Mouse (Mus musculus) heart, postnatal 10 days (tissue): Measurements from ENCODE around the gene Acap2. TPM values are rescaled to one million over a fixed set of nuclear protein-coding genes. Genes with fewer than 3 reads are reported as not detected.

Source experiments
- DNase-seq, 2 experiments: peaks; one replicate each; pipeline ENCODE4 v3.0.0; 2021
- intact Hi-C: fragments of 180-260 bp; cut with DNase I; formaldehyde crosslinking; loops from one replicate; pipeline ENCODE4 v1.15.1; 2025
- total RNA-seq, 2 experiments: library from RNA; stranded (reverse); gene quantifications; 2 replicates each; pipeline ENCODE4 v1.2.3; 2021

Gene Acap2
- total RNA-seq, 2 experiments from 2014 or later, result 31.5 to 34.7 TPM

GRCm38 (mm10) chr16:31209911-31210310 is 8.9 kb upstream of the Acap2 start:
- no peak for DNase-seq
- intact Hi-C loops, result no loop called here

DNA sequence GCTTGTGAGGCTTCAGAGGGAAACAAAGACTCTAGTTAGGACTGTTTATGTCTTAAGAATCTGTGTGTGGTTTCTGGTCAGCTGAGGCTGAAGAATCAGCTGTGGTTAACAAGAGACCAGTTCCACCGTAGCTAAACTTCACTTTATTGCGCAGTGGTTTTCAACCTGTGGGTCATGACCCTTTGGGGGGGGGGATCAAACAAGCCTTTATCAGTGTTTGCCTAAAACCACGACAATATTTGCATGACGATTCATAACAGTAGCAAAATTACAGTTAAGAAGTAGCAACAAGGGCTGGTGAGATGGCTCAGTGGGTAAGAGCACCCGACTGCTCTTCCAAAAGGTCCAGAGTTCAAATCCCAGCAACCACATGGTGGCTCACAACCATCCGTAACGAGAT is 4.7 kb upstream of the Acap2 start:
- intact Hi-C loops, result no loop called here
- DNase-seq, result no peak

GRCm38 (mm10) chr16:31205187-31205586 is 4.1 kb upstream of the Acap2 start:
- intact Hi-C loops, result no loop called here
- DNase-seq, result no peak

GRCm38 (mm10) chr16:31204216-31204615 is 3.2 kb upstream of the Acap2 start:
- intact Hi-C loops, result no loop called here
- no peak for DNase-seq

DNA sequence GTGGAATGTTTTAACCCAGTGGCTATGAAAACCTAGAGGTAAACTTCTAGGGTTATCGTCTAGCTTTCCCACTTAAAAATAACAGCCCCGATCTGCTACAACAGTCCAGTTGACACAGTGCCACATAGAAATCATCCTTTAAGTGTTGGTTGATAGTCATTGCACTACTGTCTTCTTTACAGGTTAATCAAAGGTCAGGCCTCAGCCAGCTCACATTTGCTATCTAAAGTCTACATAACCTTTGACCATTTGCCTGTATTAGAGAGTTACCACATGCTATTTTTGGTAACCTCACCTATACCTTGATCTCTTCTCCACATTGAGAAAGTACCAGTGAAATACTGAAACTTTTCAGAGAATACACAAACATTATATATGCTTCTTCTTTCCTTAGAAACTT is 659 bp upstream of the Acap2 start:
- intact Hi-C loops, result loop anchor here (2.0 kb wide), 2 partner anchors 71 to 143 kb away; no protein-coding TSS in a partner anchor

GRCm38 (mm10) chr16:31199926-31200789 is 887 bp downstream of the Acap2 start:
- intact Hi-C loops, result loop anchor here (2.0 kb wide), 2 partner anchors 73 to 145 kb away; no protein-coding TSS in a partner anchor
- DNase-seq, result peak; percentile 76

More for the DNA sequence above, 659 bp upstream of the Acap2 start:
- DNase-seq, result no peak

- DNase-seq, result peak; percentile 55 to 68
- intact Hi-C loops, result no loop called here
Measured at GRCm38 (mm10) chr16:31199591-31199925, 1.5 kb downstream of the Acap2 start.

DNA sequence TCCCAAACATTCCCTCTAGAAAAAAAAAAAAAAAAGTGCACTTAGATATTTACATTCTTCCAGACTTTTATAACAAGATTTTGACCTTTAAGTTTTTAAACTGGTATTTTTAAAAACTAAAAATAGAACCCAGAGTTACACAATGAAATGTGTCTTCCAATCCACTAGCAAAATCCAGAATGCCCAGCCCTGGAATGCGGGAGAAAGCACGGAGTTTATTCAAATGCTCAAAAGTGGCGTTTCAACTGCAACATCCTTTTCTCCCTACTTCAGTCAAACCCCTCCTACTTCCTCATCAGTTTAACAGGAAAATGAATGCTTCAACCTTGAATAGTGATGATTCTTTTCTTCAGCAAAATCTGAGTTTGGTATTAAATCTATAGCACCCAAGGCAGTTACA is 4.1 kb downstream of the Acap2 start:
- intact Hi-C loops, result no loop called here
- no peak for DNase-seq

DNA sequence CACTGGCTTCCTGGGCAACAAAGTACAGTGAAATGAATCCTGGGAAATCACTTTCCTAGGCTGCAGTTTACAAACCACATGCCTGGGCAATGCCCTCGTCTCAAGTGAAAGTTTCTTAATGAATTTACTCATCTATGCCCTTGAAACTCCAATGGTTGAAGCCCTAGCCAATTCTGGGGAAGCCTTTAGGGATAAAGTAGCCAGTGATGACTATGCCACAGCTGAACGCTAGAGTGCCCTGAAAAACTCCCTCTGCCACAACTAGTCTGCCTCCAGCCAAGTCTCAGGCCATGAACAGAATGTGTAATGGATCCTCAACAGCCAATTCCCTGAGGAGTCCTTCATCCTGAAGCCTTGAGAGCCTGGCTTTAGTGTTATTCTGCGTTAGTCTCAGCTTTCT is 8.5 kb downstream of the Acap2 start:
- DNase-seq, result no peak
- intact Hi-C loops, result no loop called here

DNA sequence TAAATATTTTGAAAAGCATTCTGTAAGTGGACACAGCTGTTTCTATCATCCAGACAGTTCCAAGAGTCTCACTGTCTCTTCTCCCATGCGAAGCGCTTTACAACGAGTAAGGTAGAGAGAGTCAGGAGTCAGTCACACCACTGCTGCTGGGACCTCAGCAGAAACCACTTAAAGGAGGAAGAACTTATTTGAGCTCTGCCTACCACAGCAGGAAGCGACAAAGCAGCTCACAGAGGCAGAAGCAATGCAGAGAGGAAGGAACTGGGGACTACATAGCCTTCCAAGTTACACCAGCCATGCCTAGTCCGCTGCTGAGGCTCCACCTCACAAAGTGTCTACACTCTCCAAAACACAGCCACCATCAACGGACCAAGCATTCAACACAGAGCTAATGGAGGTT is 9.2 kb downstream of the Acap2 start:
- DNase-seq, result peak in 1 of 2 experiments; percentile 30
- intact Hi-C loops, result no loop called here

- intact Hi-C loops, result no loop called here
- no peak for DNase-seq
Measured at GRCm38 (mm10) chr16:31190426-31190825, 10.6 kb downstream of the Acap2 start.

GRCm38 (mm10) chr16:31189291-31189690 is 11.8 kb downstream of the Acap2 start:
- DNase-seq, result no peak
- intact Hi-C loops, result no loop called here

DNA sequence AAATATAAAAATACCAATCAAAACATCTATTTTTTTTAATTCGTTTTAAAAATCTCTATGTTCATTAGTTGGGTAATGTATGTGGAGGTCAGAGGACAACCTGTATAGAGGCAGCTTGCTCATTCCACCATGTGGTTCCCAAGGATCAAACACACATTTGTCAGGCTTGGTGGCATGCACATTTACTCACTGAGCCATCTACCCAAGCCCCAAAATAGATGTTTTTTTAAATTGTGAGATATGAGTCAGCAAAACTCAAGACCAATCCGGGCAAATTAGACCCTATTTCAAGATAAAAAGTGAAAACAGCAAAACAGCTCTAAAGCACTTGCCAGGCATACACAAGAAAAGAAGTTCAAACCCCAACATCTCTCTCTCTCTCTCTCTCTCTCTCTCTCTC is 12.2 kb downstream of the Acap2 start:
- intact Hi-C loops, result no loop called here

DNA sequence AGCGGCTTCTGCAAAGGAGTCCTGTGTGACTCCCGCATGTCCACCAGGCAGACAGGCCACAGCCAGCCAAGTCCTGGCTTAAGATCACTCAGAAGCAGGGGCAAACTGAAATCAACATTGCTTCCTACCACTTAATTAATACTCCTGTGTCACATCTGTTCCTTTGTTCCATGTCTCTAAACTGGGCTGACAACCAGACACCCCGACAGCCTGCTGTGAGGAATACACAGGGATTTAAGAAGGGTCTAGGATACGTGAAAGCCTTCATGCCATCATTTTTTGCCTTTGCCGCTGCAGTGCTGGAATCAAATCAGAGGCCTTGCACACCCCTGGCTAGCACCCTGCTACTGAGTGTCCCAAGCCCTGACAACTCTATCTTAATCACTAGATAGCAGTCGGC is 12.8 kb downstream of the Acap2 start:
- DNase-seq, result no peak
- intact Hi-C loops, result no loop called here

More for the DNA sequence above, 12.2 kb downstream of the Acap2 start:
- no peak for DNase-seq

DNA sequence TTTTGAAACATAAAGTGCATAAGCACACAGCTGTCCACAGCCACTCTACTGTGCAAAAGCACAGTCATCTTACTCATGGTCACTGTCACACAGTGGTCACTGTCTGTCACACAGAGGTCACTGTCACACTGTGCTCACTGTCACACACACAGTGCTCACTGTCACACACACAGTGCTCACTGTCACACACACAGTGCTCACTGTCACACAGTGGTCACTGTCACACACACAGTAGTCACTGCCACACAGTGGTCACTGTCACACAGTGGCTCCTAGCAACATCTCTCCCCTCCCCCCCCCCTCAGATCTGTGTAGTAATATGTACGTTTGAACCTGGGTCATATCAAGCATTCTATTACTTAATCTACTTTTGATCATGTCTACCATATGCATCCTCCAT is 13.9 kb downstream of the Acap2 start:
- intact Hi-C loops, result no loop called here
- DNase-seq, result no peak

- DNase-seq, result no peak
- intact Hi-C loops, result no loop called here
Measured at GRCm38 (mm10) chr16:31185757-31186156, 15.3 kb downstream of the Acap2 start.

DNA sequence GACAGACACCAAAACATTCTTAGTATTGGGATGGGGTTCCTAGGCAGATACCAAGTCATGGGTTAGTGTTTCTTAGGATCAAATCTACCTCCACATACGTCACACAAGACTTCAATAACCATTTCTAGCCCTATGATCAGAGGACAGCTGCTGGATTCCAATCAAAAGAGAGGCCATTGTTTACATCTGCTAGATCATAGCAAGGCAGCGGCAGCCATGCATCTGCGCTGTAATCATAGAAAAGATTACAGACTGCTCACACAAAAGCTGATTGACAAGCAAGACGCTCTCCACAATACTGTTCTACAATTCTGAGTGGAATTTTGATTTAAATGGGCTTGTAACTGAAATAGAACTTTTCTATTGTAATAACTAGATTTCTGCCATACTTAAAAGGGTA is 16.3 kb downstream of the Acap2 start:
- intact Hi-C loops, result no loop called here
- no peak for DNase-seq

DNA sequence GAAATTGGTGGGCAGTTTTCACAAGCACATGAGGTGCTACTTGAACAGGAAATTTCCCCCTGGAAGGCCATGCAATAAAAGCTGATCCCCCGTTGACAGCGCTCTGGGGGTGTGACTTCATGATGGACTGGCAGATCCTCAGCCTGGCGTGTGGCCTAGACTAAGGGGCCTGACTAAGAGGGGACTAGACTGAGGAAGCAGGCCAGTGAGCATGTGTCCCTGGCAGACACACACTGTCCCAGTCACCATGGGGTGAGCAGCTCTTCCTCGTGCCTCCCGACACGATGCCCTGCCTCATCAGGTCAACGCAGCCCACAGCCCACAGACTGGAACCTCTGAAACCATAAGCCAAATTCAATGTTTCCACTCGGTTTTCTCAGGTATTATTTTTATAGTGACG is 18.5 kb downstream of the Acap2 start:
- intact Hi-C loops, result no loop called here
- peak; percentile 25 to 35 for DNase-seq

DNA sequence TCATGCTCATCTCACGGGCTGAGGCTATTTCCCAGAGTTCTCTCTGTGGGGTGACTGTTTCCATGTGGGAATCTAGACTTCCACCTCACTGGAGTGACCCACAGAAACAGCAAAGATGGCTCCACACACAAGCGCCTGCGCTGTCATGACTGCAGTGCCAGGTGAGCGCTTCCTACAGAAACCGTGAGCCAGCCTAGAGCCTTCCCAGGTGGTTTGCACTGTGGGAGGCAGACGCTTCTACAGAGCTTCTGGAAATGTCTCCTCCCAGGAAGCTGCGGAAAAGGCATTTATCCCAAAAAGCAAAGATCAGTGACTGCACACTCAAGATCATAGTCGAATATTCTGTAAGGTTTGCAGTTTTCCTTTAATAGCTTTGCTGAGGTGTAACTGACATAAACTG is 20.2 kb downstream of the Acap2 start:
- intact Hi-C loops, result no loop called here
- no peak for DNase-seq

DNA sequence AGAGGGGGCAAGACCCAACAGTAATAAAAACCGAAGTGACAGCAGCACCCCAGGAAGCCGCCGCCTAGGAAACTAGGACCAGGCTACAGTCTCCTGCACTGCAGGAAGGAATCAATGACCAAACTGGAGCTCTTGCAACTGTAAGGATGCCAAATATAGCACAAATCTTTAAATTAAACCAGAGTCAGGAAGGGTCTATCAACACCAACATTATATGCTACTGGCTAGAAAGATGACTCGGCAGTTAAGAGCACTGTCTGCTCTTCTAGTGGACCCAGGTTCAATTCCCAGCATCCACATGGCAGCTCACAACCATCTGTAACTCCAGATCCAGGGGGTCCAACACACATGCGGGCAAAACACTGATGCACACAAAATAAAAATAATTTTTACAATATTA is 21.7 kb downstream of the Acap2 start:
- intact Hi-C loops, result no loop called here
- DNase-seq, result no peak

- intact Hi-C loops, result no loop called here
- DNase-seq, result no peak
Measured at GRCm38 (mm10) chr16:31174880-31175638, 26.0 kb downstream of the Acap2 start.

- DNase-seq, result no peak
- intact Hi-C loops, result no loop called here
Measured at GRCm38 (mm10) chr16:31172229-31172628, 28.8 kb downstream of the Acap2 start.
